Mouse (Mus musculus) lung, postnatal 0 days (tissue): ENCODE results near the gene 1700018B08Rik.

ENCODE experiments used
- CTCF ChIP-seq: IDR thresholded peaks from 2 replicates; pipeline ENCODE4 v1.5.1; 2016; ENCODE audit warnings: antibody characterized with exemption, mild to moderate bottlenecking
- EP300 ChIP-seq: IDR thresholded peaks from 2 replicates; pipeline ENCODE4 v1.6.1; 2016; ENCODE audit warnings: antibody characterized with exemption, mild to moderate bottlenecking, control low read depth

GRCm38 (mm10) chr8:121591178-121592066, 47.3 kb upstream of the 1700018B08Rik start:
- TF ChIP-seq EP300 (no peak), CTCF (peak; percentile 67)
